Mouse (Mus musculus) adrenal gland, adult 2 months (tissue): ENCODE results near the gene Mysm1. TPM values are rescaled to one million over a fixed set of nuclear protein-coding genes. Genes with fewer than 3 reads are reported as not detected.

Experiments
- DNase-seq: peaks from one replicate; pipeline ENCODE4 v3.0.0; 2021
- long read RNA-seq: library from polyadenylated mRNA; stranded (forward); transcript quantifications from one replicate; pipeline ENCODE4 v2.0.0, GENCODE M21; 2021
- polyA plus RNA-seq: library from polyadenylated mRNA; depleted of rRNA; stranded (reverse); fragments of >200 nt; gene quantifications from 2 replicates; pipeline ENCODE4 v1.2.3, GENCODE M21; 2012; rRNA removed
- total RNA-seq, 2 experiments: library from RNA; stranded (reverse); gene quantifications; 2 replicates each; pipeline ENCODE4 v1.2.3; 2021

Mysm1 gene
- 10 to 100 TPM; 19.9 to 25.2 TPM for total RNA-seq
- 0.98 and 1.0 TPM in 2 replicates for polyA plus RNA-seq
- long read RNA-seq, partial matches to known transcripts: 0 of 6 reads
- long read RNA-seq, other reads (novel, unspliced or antisense): 2 of 6 reads

- DNase-seq: peak; percentile 97
Observed at GRCm38 (mm10) chr4:94978590-94979499, at the start of gene Mysm1. Gene Mysm1, minus strand, starts transcription at chr4:94979100.

- no peak for DNase-seq
Observed at GRCm38 (mm10) chr4:95025847-95026600, 47.1 kb upstream of the Mysm1 start.

- DNase-seq: no peak
Observed at GRCm38 (mm10) chr4:95023350-95023953, 44.6 kb upstream of the Mysm1 start.

- no peak for DNase-seq
Observed at GRCm38 (mm10) chr4:95021649-95022637, 43.0 kb upstream of the Mysm1 start.

- no peak for DNase-seq
Observed at GRCm38 (mm10) chr4:95020201-95020600, 41.3 kb upstream of the Mysm1 start.

- DNase-seq: no peak
Observed at GRCm38 (mm10) chr4:95018221-95018620, 39.3 kb upstream of the Mysm1 start.

- no peak for DNase-seq
Observed at GRCm38 (mm10) chr4:95012706-95013105, 33.8 kb upstream of the Mysm1 start.

- no peak for DNase-seq
Observed at GRCm38 (mm10) chr4:95012256-95012655, 33.4 kb upstream of the Mysm1 start.

GRCm38 (mm10) chr4:95008175-95009057 is 29.5 kb upstream of the Mysm1 start:
- DNase-seq: peak; percentile 81

GRCm38 (mm10) chr4:95007759-95008158 is 28.9 kb upstream of the Mysm1 start:
- DNase-seq: peak; percentile 46

- DNase-seq: no peak
Observed at GRCm38 (mm10) chr4:95005251-95005830, 26.4 kb upstream of the Mysm1 start.

GRCm38 (mm10) chr4:95001043-95001775 is 22.3 kb upstream of the Mysm1 start:
- DNase-seq: peak; percentile 66

GRCm38 (mm10) chr4:95000147-95000546 is 21.2 kb upstream of the Mysm1 start:
- DNase-seq: no peak

GRCm38 (mm10) chr4:94999249-94999648 is 20.3 kb upstream of the Mysm1 start:
- no peak for DNase-seq

- DNase-seq: no peak
Observed at GRCm38 (mm10) chr4:94995862-94996261, 17.0 kb upstream of the Mysm1 start.

GRCm38 (mm10) chr4:94990204-94990603 is 11.3 kb upstream of the Mysm1 start:
- DNase-seq: no peak

GRCm38 (mm10) chr4:94987725-94988124 is 8.8 kb upstream of the Mysm1 start:
- DNase-seq: no peak

GRCm38 (mm10) chr4:94979500-94979915 is 608 bp upstream of the Mysm1 start:
- peak; percentile 11 for DNase-seq

GRCm38 (mm10) chr4:94973321-94973720 is 5.6 kb downstream of the Mysm1 start:
- DNase-seq: no peak
